Mouse (Mus musculus): ENCODE results near the gene Ano2. TPM values are rescaled to one million over a fixed set of nuclear protein-coding genes. Genes with fewer than 3 reads are reported as not detected.

Gene Ano2
- polyA plus RNA-seq, 1 experiment from 2014 or later = 0.44 TPM

- H3K27ac ChIP-seq (ENCODE audit: low read depth, low read length) = no peak overlapping the region
- no peak for ATAC-seq (replicated peaks; ENCODE audit: low FRiP score)
- H3K4me2 ChIP-seq (ENCODE audit: low read depth, low read length, severe bottlenecking) = no peak overlapping the region
- H3K4me3 ChIP-seq (ENCODE audit: low read depth, low read length) = no peak overlapping the region
- no peaks in the 10 kb centered on the region for H3K9me3 ChIP-seq (ENCODE audit: control insufficient read depth, low read length)
- 85% methylated on average over 11 of the region's 11 CpGs for WGBS
- H3K27me3 ChIP-seq (ENCODE audit: control insufficient read depth, insufficient read depth, low read length) = no peaks in the 10 kb centered on the region
- no peaks in the 10 kb centered on the region for H3K4me1 ChIP-seq (replicated peaks; ENCODE audit: control insufficient read depth, insufficient read depth, low read length)
- DNase-seq (ENCODE audit: low spot score) = no peak
- H3K36me3 ChIP-seq (ENCODE audit: control insufficient read depth, insufficient read depth, low read length) = no peaks in the 10 kb centered on the region
- no peak overlapping the region for H3K9ac ChIP-seq (ENCODE audit: low read length)
Observed at GRCm38 (mm10) chr6:125762851-125763519, 72.8 kb downstream of the Ano2 start.

DNA sequence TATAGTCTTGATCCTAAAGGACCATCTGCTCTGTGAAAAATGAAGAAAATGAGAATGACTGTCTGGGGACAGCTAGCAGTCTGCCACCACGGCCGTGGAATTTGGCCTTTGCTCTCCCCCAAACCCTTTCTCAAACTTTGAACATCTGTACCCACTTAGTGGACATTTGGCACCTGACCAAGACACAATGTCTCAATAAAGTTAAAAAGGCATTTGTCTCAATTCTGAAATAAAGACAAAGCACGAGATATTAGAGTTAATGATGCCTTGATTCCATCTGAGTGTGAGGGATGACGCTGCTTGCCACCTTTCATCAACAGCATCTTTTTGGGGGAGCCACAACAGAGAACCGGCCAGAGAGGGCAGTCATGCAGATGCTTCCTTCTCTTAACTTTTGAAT lies 83.0 kb downstream of the Ano2 start:
- Histone ChIP-seq H3K4me1 (replicated peaks; ENCODE audit: control insufficient read depth, insufficient read depth, low read length) (no peaks in the 10 kb centered on the region), H3K4me3 (ENCODE audit: low read depth, low read length) (no peak overlapping the region), H3K9me3 (ENCODE audit: control insufficient read depth, low read length) (no peaks in the 10 kb centered on the region), H3K4me2 (ENCODE audit: low read depth, low read length, severe bottlenecking) (no peak overlapping the region), H3K36me3 (ENCODE audit: control insufficient read depth, insufficient read depth, low read length) (no peaks in the 10 kb centered on the region), H3K27ac (ENCODE audit: low read depth, low read length) (no peak overlapping the region), H3K9ac (ENCODE audit: low read length) (no peak overlapping the region), H3K27me3 (ENCODE audit: control insufficient read depth, insufficient read depth, low read length) (no peaks in the 10 kb centered on the region)
- no peak for DNase-seq (ENCODE audit: low spot score)
- WGBS = 71% methylated on average over 5 of the region's 5 CpGs
- no peak for ATAC-seq (replicated peaks; ENCODE audit: low FRiP score)

DNA sequence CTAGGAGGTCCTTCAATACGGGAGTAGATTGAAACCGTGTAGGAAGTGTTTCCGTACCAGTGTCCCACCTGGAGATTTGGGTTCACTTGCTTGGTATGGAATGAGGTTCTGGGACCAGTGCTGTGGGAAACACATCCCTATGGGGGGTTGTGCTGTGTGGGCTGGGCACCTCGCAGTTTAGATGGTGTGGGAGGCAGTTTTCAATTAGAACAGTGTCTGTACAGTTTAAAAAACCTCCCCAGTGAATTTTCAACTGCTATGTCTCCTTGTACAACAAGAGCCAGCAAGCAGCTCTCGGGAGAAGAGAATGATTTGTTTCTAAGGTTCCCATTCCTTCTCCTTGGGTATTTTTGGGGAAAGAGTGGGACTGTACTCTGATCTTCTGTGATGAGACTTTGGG lies 86.1 kb downstream of the Ano2 start:
- Histone ChIP-seq H3K9ac (ENCODE audit: low read length) (no peak overlapping the region), H3K27ac (ENCODE audit: low read depth, low read length) (no peak overlapping the region), H3K36me3 (ENCODE audit: control insufficient read depth, insufficient read depth, low read length) (no peaks in the 10 kb centered on the region), H3K4me2 (ENCODE audit: low read depth, low read length, severe bottlenecking) (no peak overlapping the region), H3K4me1 (replicated peaks; ENCODE audit: control insufficient read depth, insufficient read depth, low read length) (no peaks in the 10 kb centered on the region), H3K9me3 (ENCODE audit: control insufficient read depth, low read length) (no peaks in the 10 kb centered on the region), H3K4me3 (ENCODE audit: low read depth, low read length) (no peak overlapping the region), H3K27me3 (ENCODE audit: control insufficient read depth, insufficient read depth, low read length) (no peaks in the 10 kb centered on the region)
- ATAC-seq (replicated peaks; ENCODE audit: low FRiP score) = no peak
- WGBS = 86% methylated on average over 5 of the region's 5 CpGs
- no peak for DNase-seq (ENCODE audit: low spot score)

DNA sequence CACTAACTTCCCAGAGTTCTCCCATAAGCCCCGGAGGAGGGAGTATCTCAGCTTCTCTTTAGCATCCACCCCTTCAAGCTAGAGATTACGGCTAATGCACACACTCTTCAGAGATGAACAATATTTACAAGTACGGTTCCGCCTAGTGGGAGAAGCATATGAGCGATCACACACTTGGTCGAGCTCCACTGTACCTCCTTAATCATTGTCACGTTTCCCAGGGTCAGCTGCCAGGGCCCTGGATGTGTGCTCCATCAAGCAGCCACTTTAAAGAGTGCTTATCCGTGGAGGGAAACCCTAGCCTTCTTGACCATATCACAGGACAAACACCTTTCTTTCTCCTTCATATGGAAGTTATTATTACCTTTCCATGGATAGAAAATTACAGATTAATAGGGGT lies 112.7 kb downstream of the Ano2 start:
- no peak for DNase-seq (ENCODE audit: low spot score)
- Histone ChIP-seq H3K4me1 (replicated peaks; ENCODE audit: control insufficient read depth, insufficient read depth, low read length) (no peaks in the 10 kb centered on the region), H3K9me3 (ENCODE audit: control insufficient read depth, low read length) (no peaks in the 10 kb centered on the region), H3K4me3 (ENCODE audit: low read depth, low read length) (no peak overlapping the region), H3K36me3 (ENCODE audit: control insufficient read depth, insufficient read depth, low read length) (no peaks in the 10 kb centered on the region), H3K27ac (ENCODE audit: low read depth, low read length) (no peak overlapping the region), H3K27me3 (ENCODE audit: control insufficient read depth, insufficient read depth, low read length) (no peaks in the 10 kb centered on the region), H3K9ac (ENCODE audit: low read length) (no peak overlapping the region), H3K4me2 (ENCODE audit: low read depth, low read length, severe bottlenecking) (no peak overlapping the region)
- no peak for ATAC-seq (replicated peaks; ENCODE audit: low FRiP score)
- 76% methylated on average over 8 of the region's 8 CpGs for WGBS

DNA sequence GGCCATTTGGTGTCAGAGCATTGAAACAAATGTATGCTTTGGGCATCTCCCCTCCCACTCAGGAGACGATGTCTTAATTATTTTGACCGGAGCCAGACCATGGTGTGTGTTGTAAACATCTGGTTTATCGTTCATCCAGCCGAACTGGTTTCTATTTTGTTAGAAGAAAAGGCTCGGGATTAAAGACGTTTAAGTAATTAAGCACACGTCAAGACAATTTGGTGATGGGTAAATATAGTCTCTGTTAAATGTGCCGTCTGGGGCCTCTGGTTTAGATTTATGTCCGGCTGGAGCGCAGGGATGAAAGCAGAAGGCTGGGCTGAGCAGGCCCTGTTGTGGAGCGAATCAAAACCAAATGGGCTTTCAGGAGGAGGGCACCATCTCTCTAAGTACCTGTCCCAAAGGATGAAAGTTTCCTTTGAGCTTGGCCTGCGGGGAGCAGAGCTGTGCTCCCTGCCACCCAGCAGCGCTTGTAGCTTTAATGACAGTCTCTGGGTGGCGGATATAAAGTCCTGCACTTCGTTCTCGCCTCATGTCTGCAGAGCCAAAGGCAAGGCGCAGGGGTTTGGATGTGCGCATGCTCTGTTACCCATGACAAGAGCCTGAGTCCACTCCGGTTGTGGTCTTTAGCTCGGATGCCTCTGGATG lies 113.3 kb downstream of the Ano2 start:
- ATAC-seq (replicated peaks; ENCODE audit: low FRiP score) (no peak), DNase-seq (ENCODE audit: low spot score) (no peak)
- 36% methylated on average over 20 of the region's 20 CpGs for WGBS
- H3K36me3 ChIP-seq (ENCODE audit: control insufficient read depth, insufficient read depth, low read length) = no peaks in the 10 kb centered on the region
- H3K27ac ChIP-seq (ENCODE audit: low read depth, low read length) = no peak overlapping the region
- H3K27me3 ChIP-seq (ENCODE audit: control insufficient read depth, insufficient read depth, low read length) = no peaks in the 10 kb centered on the region
- no peak overlapping the region for H3K4me3 ChIP-seq (ENCODE audit: low read depth, low read length)
- no peak overlapping the region for H3K4me2 ChIP-seq (ENCODE audit: low read depth, low read length, severe bottlenecking)
- H3K4me1 ChIP-seq (replicated peaks; ENCODE audit: control insufficient read depth, insufficient read depth, low read length) = no peaks in the 10 kb centered on the region
- no peak overlapping the region for H3K9ac ChIP-seq (ENCODE audit: low read length)
- no peaks in the 10 kb centered on the region for H3K9me3 ChIP-seq (ENCODE audit: control insufficient read depth, low read length)

GRCm38 (mm10) chr6:125808996-125809649 lies 118.9 kb downstream of the Ano2 start:
- H3K4me1 ChIP-seq (replicated peaks; ENCODE audit: control insufficient read depth, insufficient read depth, low read length) = no peaks in the 10 kb centered on the region
- H3K9ac ChIP-seq (ENCODE audit: low read length) = no peak overlapping the region
- H3K27ac ChIP-seq (ENCODE audit: low read depth, low read length) = no peak overlapping the region
- H3K4me2 ChIP-seq (ENCODE audit: low read depth, low read length, severe bottlenecking) = no peak overlapping the region
- ATAC-seq (replicated peaks; ENCODE audit: low FRiP score) = no peak
- 76% methylated on average over 9 of the region's 9 CpGs for WGBS
- no peaks in the 10 kb centered on the region for H3K9me3 ChIP-seq (ENCODE audit: control insufficient read depth, low read length)
- no peaks in the 10 kb centered on the region for H3K36me3 ChIP-seq (ENCODE audit: control insufficient read depth, insufficient read depth, low read length)
- H3K27me3 ChIP-seq (ENCODE audit: control insufficient read depth, insufficient read depth, low read length) = no peaks in the 10 kb centered on the region
- H3K4me3 ChIP-seq (ENCODE audit: low read depth, low read length) = no peak overlapping the region
- DNase-seq (ENCODE audit: low spot score) = no peak

DNA sequence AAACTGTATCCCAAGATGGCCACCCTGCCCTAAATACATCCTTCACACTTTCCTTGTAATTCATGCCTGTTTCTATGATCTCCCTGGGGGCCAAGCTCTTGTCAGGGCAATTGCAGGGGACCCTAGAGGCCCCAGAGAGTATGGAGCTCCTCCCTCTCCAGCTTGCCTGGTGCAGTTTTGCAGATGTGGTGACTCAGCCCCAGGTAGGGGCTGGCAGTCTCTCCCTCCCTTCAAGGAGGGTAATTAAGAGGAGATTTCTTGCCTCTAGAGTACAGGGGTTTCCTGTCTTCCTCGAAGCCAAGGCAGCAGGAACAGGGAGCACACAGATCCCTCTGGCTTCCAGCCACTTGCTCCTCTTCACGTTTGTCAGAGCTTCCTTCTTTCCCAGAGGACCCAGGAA lies 121.2 kb downstream of the Ano2 start:
- H3K4me3 ChIP-seq (ENCODE audit: low read depth, low read length) = no peak overlapping the region
- no peak for DNase-seq (ENCODE audit: low spot score)
- no peaks in the 10 kb centered on the region for H3K4me1 ChIP-seq (replicated peaks; ENCODE audit: control insufficient read depth, insufficient read depth, low read length)

DNA sequence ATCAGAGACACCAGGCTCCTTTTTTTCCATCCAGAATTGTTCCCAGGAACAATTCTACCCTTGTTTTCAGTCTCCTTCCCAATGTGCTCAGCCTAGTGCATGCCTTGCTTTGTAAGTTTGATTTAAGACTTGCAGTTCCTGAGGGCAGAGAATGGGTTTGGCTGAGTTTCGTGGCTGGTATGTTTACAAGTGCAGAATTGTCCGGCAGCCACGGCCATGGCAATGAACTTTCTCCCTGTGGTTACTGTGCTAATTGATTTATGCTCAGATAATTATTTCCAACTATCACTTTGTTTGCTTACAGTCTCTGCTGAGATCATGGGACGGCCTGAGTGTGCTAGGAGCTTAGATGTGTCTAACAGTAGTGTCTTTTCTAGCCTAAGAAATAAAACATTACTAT lies 147.9 kb downstream of the Ano2 start:
- Histone ChIP-seq H3K27ac (ENCODE audit: low read depth, low read length) (no peak overlapping the region), H3K4me2 (ENCODE audit: low read depth, low read length, severe bottlenecking) (no peak overlapping the region), H3K9me3 (ENCODE audit: control insufficient read depth, low read length) (no peaks in the 10 kb centered on the region), H3K27me3 (ENCODE audit: control insufficient read depth, insufficient read depth, low read length) (no peaks in the 10 kb centered on the region), H3K4me1 (replicated peaks; ENCODE audit: control insufficient read depth, insufficient read depth, low read length) (no peaks in the 10 kb centered on the region), H3K9ac (ENCODE audit: low read length) (no peak overlapping the region), H3K36me3 (ENCODE audit: control insufficient read depth, insufficient read depth, low read length) (no peaks in the 10 kb centered on the region), H3K4me3 (ENCODE audit: low read depth, low read length) (no peak overlapping the region)
- DNase-seq (ENCODE audit: low spot score) = no peak
- no peak for ATAC-seq (replicated peaks; ENCODE audit: low FRiP score)
- WGBS = 87% methylated on average over 4 of the region's 4 CpGs

More for the DNA sequence above, 121.2 kb downstream of the Ano2 start:
- WGBS = 52% methylated on average over 2 of the region's 2 CpGs
- no peaks in the 10 kb centered on the region for H3K27me3 ChIP-seq (ENCODE audit: control insufficient read depth, insufficient read depth, low read length)
- H3K9me3 ChIP-seq (ENCODE audit: control insufficient read depth, low read length) = no peaks in the 10 kb centered on the region
- ATAC-seq (replicated peaks; ENCODE audit: low FRiP score) = no peak
- no peak overlapping the region for H3K27ac ChIP-seq (ENCODE audit: low read depth, low read length)
- H3K4me2 ChIP-seq (ENCODE audit: low read depth, low read length, severe bottlenecking) = no peak overlapping the region
- no peaks in the 10 kb centered on the region for H3K36me3 ChIP-seq (ENCODE audit: control insufficient read depth, insufficient read depth, low read length)
- no peak overlapping the region for H3K9ac ChIP-seq (ENCODE audit: low read length)
